Mouse (Mus musculus) neural tube, embryonic 11.5 days (tissue): Measurements from ENCODE around the gene Slc6a21. TPM values are rescaled to one million over a fixed set of nuclear protein-coding genes. Genes with fewer than 3 reads are reported as not detected.

Experiments
- ATAC-seq: fragments of 200-750 bp; cut with Nextera tagmentation; 2 replicates; pipeline ENCODE4 v1.8.0; 2017; ENCODE audit warnings: moderate number of reproducible peaks, mild to moderate bottlenecking, moderate TSS enrichment, moderate library complexity; ENCODE audit not compliant: insufficient read depth, low FRiP score, low TSS enrichment
- DNase-seq: peaks from one replicate; pipeline ENCODE4 v3.0.0-alpha.2; 2015; ENCODE audit warnings: low spot score
- H3K27ac ChIP-seq: fragments of 300-500 bp; sonication (generic); 2 replicates; pipeline ENCODE4 v1.5.1; 2014; ENCODE audit warnings: low read depth, mild to moderate bottlenecking, low read length
- H3K27me3 ChIP-seq: fragments of 300-500 bp; sonication (generic); 2 replicates; pipeline ENCODE4 v1.6.1; 2014; ENCODE audit warnings: mild to moderate bottlenecking, low read length, mixed read lengths; ENCODE audit not compliant: control insufficient read depth, insufficient read depth
- H3K36me3 ChIP-seq: fragments of 300-500 bp; sonication (generic); 2 replicates; pipeline ENCODE4 v1.6.1; 2014; ENCODE audit warnings: mild to moderate bottlenecking, low read length, moderate library complexity, mixed read lengths; ENCODE audit not compliant: control insufficient read depth, insufficient read depth
- H3K4me1 ChIP-seq: fragments of 300-500 bp; sonication (generic); 2 replicates; pipeline ENCODE4 v1.6.1; 2014; ENCODE audit warnings: low read length, mixed read lengths; ENCODE audit not compliant: control insufficient read depth, insufficient read depth
- H3K4me2 ChIP-seq: fragments of 300-500 bp; sonication (generic); 2 replicates; pipeline ENCODE4 v1.6.1; 2014; ENCODE audit warnings: low read depth, mild to moderate bottlenecking, moderate library complexity
- H3K4me3 ChIP-seq: fragments of 300-500 bp; sonication (generic); 2 replicates; pipeline ENCODE4 v1.5.1; 2014; ENCODE audit warnings: low read depth, low read length
- H3K9ac ChIP-seq: fragments of 300-500 bp; sonication (generic); 2 replicates; pipeline ENCODE4 v1.6.1; 2014; ENCODE audit warnings: mild to moderate bottlenecking, low read length
- H3K9me3 ChIP-seq: fragments of 300-500 bp; sonication (generic); 2 replicates; pipeline ENCODE4 v1.6.1; 2016; ENCODE audit warnings: low read length; ENCODE audit not compliant: control insufficient read depth
- WGBS: fragments of 180-500 bp; shearing (Covaris S2); extraction: QIAGEN DNeasy Blood & Tissue Kit; methylation state at CpG from one replicate; pipeline ENCODE4 v1.1.7; 2014; 5-methylcytosine and 5-hydroxymethylcytosine counted together
- polyA plus RNA-seq: library from polyadenylated mRNA; unstranded; fragments of >200 nt; fragmentation: Nextera tagmentation; extraction: Ambion mirVana; gene quantifications from 2 replicates; pipeline ENCODE4 v1.2.1, GENCODE M21; 2014

The Slc6a21 gene
- polyA plus RNA-seq, 1 experiment from 2014 or later = not detected

- ATAC-seq (no peak), DNase-seq (no peak)
- Histone ChIP-seq H3K9me3 (no peaks in the 10 kb centered on the region), H3K27ac (no peak overlapping the region), H3K4me1 (peaks cover 15% of the 10 kb centered on the region), H3K4me3 (no peak overlapping the region), H3K4me2 (no peak overlapping the region), H3K27me3 (peaks cover 6% of the 10 kb centered on the region; the same call in 1 of the 2 replicates), H3K9ac (no peak overlapping the region), H3K36me3 (no peaks in the 10 kb centered on the region; the same call in 1 of the 2 replicates)
- WGBS = 12% methylated on average over 3 of the region's 3 CpGs
These were observed 57.3 kb downstream of the Slc6a21 start for GRCm38 (mm10) chr7:45334605-45335004.

DNA sequence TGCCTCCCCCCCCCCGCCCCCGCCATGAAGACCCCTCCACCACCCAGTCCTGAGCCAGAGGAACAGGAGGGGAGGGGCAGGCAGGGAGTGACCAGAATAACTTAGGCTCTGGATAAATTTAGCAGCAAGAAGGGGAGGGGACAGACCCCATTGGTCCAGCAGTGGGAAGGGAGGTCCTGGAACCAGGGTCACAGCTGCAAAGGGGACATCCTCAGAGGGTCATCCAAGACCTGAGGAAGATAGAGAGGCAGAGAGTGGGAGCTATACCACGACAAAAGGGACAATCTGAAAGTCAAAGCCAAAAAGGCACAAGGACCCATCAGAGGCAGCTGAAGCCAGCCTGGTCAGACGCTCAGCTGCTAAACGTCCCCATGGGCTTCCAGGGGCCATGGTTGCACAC is 57.7 kb downstream of the Slc6a21 start, which contains the start of gene Hrc:
Hrc (plus strand) TSS at position 235 of the 400 bp plus-strand sequence.
- WGBS = 37% methylated on average over 5 of the region's 5 CpGs
- H3K27ac ChIP-seq = no peak within 1 kb of the TSS
- H3K36me3 ChIP-seq = no peaks in the 10 kb centered on the region; the same call in 1 of the 2 replicates
- H3K4me2 ChIP-seq = no peak within 1 kb of the TSS
- H3K27me3 ChIP-seq = peaks cover 6% of the 10 kb centered on the region; the same call in 1 of the 2 replicates
- no peaks in the 10 kb centered on the region for H3K9me3 ChIP-seq
- DNase-seq = no peak
- no peak within 1 kb of the TSS for H3K4me3 ChIP-seq
- peaks cover 18% of the 10 kb centered on the region for H3K4me1 ChIP-seq
- no peak within 1 kb of the TSS for H3K9ac ChIP-seq
- no peak for ATAC-seq

GRCm38 (mm10) chr7:45336319-45336718 is 59.0 kb downstream of the Slc6a21 start:
- H3K4me1 ChIP-seq = peaks cover 27% of the 10 kb centered on the region
- 87% methylated on average over 4 of the region's 4 CpGs for WGBS
- H3K27me3 ChIP-seq = peaks cover 6% of the 10 kb centered on the region; the same call in 1 of the 2 replicates
- H3K4me2 ChIP-seq = no peak overlapping the region
- H3K9ac ChIP-seq = no peak overlapping the region
- no peaks in the 10 kb centered on the region for H3K9me3 ChIP-seq
- ATAC-seq (no peak), DNase-seq (no peak)
- H3K4me3 ChIP-seq = no peak overlapping the region
- H3K36me3 ChIP-seq = no peaks in the 10 kb centered on the region; the same call in 1 of the 2 replicates
- no peak overlapping the region for H3K27ac ChIP-seq

DNA sequence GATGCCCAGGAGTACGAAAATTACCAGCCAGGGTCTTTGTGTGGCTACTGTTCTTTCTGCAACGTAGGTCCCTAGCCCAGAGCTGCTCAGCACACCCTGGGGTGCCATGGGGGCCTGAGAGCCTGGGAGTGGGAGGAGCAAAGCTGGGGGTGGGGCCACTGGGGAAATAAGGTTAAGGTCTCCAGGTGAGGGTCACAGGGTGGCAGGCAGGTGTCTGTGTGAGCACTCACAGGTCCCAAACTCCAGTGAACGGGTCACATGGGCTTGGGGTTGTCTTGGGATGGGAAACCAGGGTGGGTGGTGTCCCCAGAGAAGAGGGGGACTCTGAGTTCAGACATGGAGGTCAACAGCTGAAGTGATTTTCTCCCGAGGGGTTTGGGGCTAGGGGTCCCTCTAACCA is 60.2 kb downstream of the Slc6a21 start:
- peaks cover 26% of the 10 kb centered on the region for H3K4me1 ChIP-seq
- H3K36me3 ChIP-seq = no peaks in the 10 kb centered on the region
- H3K9ac ChIP-seq = no peak overlapping the region
- DNase-seq (no peak), ATAC-seq (no peak)
- H3K27me3 ChIP-seq = peaks cover 6% of the 10 kb centered on the region; the same call in 1 of the 2 replicates
- 9% methylated on average over 4 of the region's 4 CpGs for WGBS
- H3K4me2 ChIP-seq = no peak overlapping the region
- no peaks in the 10 kb centered on the region for H3K9me3 ChIP-seq
- no peak overlapping the region for H3K4me3 ChIP-seq
- no peak overlapping the region for H3K27ac ChIP-seq

GRCm38 (mm10) chr7:45338161-45338911 is 61.0 kb downstream of the Slc6a21 start:
- ATAC-seq = no peak
- H3K4me3 ChIP-seq = no peak overlapping the region
- H3K4me1 ChIP-seq = peaks cover 21% of the 10 kb centered on the region
- WGBS = 2% methylated on average over 14 of the region's 14 CpGs
- no peaks in the 10 kb centered on the region for H3K9me3 ChIP-seq
- no peak overlapping the region for H3K9ac ChIP-seq
- no peak overlapping the region for H3K27ac ChIP-seq
- peaks cover 6% of the 10 kb centered on the region; the same call in 1 of the 2 replicates for H3K27me3 ChIP-seq
- no peak for DNase-seq
- no peaks in the 10 kb centered on the region for H3K36me3 ChIP-seq
- H3K4me2 ChIP-seq = peak overlapping the region; percentile 90; the same call in 1 of the 2 replicates

Other genes with a start within 250 kb of the Slc6a21 start
- gene Prr12, start 224.6 kb upstream of the Slc6a21 start, polyA plus RNA-seq = 12.9 and 13.2 TPM in 2 replicates
- gene Nosip, start 215.1 kb upstream of the Slc6a21 start, polyA plus RNA-seq = 59.3 and 65.1 TPM in 2 replicates
- 14.8 and 16.2 TPM in 2 replicates for gene Prrg2, start 214.8 kb upstream of the Slc6a21 start, polyA plus RNA-seq
- 142 and 151 TPM in 2 replicates for gene Rcn3, start 185.3 kb upstream of the Slc6a21 start, polyA plus RNA-seq
- 11.3 and 12.8 TPM in 2 replicates for gene Fcgrt, start 173.7 kb upstream of the Slc6a21 start, polyA plus RNA-seq
- gene Rps11, start 153.1 kb upstream of the Slc6a21 start, polyA plus RNA-seq = 1,454 and 1,462 TPM in 2 replicates
- gene Rpl13a, start 148.8 kb upstream of the Slc6a21 start, polyA plus RNA-seq = 1,071 and 1,190 TPM in 2 replicates
- 0.21 and 0.30 TPM in 2 replicates for gene Gm45713, start 141.3 kb upstream of the Slc6a21 start, polyA plus RNA-seq
- 0.76 and 0.85 TPM in 2 replicates for gene Flt3l, start 141.1 kb upstream of the Slc6a21 start, polyA plus RNA-seq
- gene Pih1d1, start 123.2 kb upstream of the Slc6a21 start, polyA plus RNA-seq = 98.4 and 108 TPM in 2 replicates
- 34.2 and 37.6 TPM in 2 replicates for gene Aldh16a1, start 122.9 kb upstream of the Slc6a21 start, polyA plus RNA-seq
- 2.3 and 3.6 TPM in 2 replicates for gene Slc17a7, start 113.6 kb upstream of the Slc6a21 start, polyA plus RNA-seq
- gene Gfy, start 97.9 kb upstream of the Slc6a21 start, polyA plus RNA-seq = not detected in 2 replicates
- gene Pth2, start 96.5 kb upstream of the Slc6a21 start, polyA plus RNA-seq = not detected in 2 replicates
- gene Ccdc155, start 72.6 kb upstream of the Slc6a21 start, polyA plus RNA-seq = 0.27 and 0.47 TPM in 2 replicates
- 3.1 and 5.2 TPM in 2 replicates for gene Dkkl1, start 65.4 kb upstream of the Slc6a21 start, polyA plus RNA-seq
- 247 and 252 TPM in 2 replicates for gene Tead2, start 61.8 kb upstream of the Slc6a21 start, polyA plus RNA-seq
- gene Cd37, start 38.4 kb upstream of the Slc6a21 start, polyA plus RNA-seq = 0.74 and 0.76 TPM in 2 replicates
- 0.11 TPM in 1 of 2 replicates, not detected in the other for gene Slc6a16, start 36.4 kb upstream of the Slc6a21 start, polyA plus RNA-seq
- gene Trpm4, start 56.3 kb downstream of the Slc6a21 start, polyA plus RNA-seq = 6.5 and 8.6 TPM in 2 replicates
- gene Hrc, start 57.8 kb downstream of the Slc6a21 start, polyA plus RNA-seq = 0.87 and 1.1 TPM in 2 replicates
- gene Ppfia3, start 89.5 kb downstream of the Slc6a21 start, polyA plus RNA-seq = 11.9 and 12.1 TPM in 2 replicates
- gene Lin7b, start 93.1 kb downstream of the Slc6a21 start, polyA plus RNA-seq = 1.6 and 3.4 TPM in 2 replicates
- gene Snrnp70, start 118.2 kb downstream of the Slc6a21 start, polyA plus RNA-seq = 66.4 and 74.1 TPM in 2 replicates
- 0.20 TPM in 1 of 2 replicates, not detected in the other for gene Kcna7, start 128.1 kb downstream of the Slc6a21 start, polyA plus RNA-seq
- gene Ntf5, start 136.2 kb downstream of the Slc6a21 start, polyA plus RNA-seq = 1.2 and 1.6 TPM in 2 replicates
- gene Lhb, start 143.3 kb downstream of the Slc6a21 start, polyA plus RNA-seq = not detected in 2 replicates
- 32.8 and 37.2 TPM in 2 replicates for gene Gys1, start 157.3 kb downstream of the Slc6a21 start, polyA plus RNA-seq
- 165 and 172 TPM in 2 replicates for gene Ruvbl2, start 160.6 kb downstream of the Slc6a21 start, polyA plus RNA-seq
- 5,316 and 5,449 TPM in 2 replicates for gene Ftl1, start 182.4 kb downstream of the Slc6a21 start, polyA plus RNA-seq
- gene Bax, start 189.4 kb downstream of the Slc6a21 start, polyA plus RNA-seq = 193 and 206 TPM in 2 replicates
- gene Tulp2, start 204.4 kb downstream of the Slc6a21 start, polyA plus RNA-seq = 0.26 and 0.57 TPM in 2 replicates
- gene Gm45808, start 209.3 kb downstream of the Slc6a21 start, polyA plus RNA-seq = not detected in 2 replicates
- gene Dhdh, start 211.3 kb downstream of the Slc6a21 start, polyA plus RNA-seq = 2.8 and 2.9 TPM in 2 replicates
- gene Nucb1, start 232.9 kb downstream of the Slc6a21 start, polyA plus RNA-seq = 110 and 113 TPM in 2 replicates
- 16.0 and 17.7 TPM in 2 replicates for gene Ppp1r15a, start 248.8 kb downstream of the Slc6a21 start, polyA plus RNA-seq
- gene Plekha4, start 248.8 kb downstream of the Slc6a21 start, polyA plus RNA-seq = 1.3 and 2.3 TPM in 2 replicates